Mouse (Mus musculus): Measurements from ENCODE around the gene Rnf208.

Rnf208 gene

GRCm38 (mm10) chr2:25224766-25225752 is 17.0 kb upstream of the Rnf208 start:
- peak; percentile 99 for DNase-seq (ENCODE audit: low spot score)

GRCm38 (mm10) chr2:25225811-25226379 is 16.2 kb upstream of the Rnf208 start:
- DNase-seq (ENCODE audit: low spot score): no peak

GRCm38 (mm10) chr2:25226864-25227263 is 15.2 kb upstream of the Rnf208 start:
- no peak for DNase-seq (ENCODE audit: low spot score)

GRCm38 (mm10) chr2:25227406-25227805 is 14.6 kb upstream of the Rnf208 start:
- DNase-seq (ENCODE audit: low spot score): no peak

DNA sequence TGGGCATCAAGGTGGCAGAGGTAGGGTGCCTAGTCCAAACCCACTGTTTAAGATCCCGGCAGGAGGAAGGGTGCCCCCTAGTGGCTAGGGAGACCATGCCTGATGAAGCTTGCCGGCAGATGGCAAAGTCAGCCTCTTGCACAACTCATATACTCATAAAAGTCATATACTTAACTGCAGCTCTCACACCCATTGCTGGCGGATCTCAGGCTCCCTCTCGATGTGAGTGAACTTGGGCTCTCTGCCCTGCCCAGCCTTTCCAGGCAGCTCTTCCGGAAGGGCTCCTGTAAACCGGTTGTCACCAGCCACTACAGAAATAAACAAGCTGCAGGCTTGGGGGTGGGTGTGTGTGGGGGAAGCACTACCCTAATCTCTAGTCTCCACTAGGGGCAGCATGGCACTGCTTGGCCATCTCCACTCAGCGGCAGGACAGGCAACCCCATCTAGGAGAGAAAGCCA is 13.6 kb upstream of the Rnf208 start:
- DNase-seq (ENCODE audit: low spot score): peak; percentile 86

DNA sequence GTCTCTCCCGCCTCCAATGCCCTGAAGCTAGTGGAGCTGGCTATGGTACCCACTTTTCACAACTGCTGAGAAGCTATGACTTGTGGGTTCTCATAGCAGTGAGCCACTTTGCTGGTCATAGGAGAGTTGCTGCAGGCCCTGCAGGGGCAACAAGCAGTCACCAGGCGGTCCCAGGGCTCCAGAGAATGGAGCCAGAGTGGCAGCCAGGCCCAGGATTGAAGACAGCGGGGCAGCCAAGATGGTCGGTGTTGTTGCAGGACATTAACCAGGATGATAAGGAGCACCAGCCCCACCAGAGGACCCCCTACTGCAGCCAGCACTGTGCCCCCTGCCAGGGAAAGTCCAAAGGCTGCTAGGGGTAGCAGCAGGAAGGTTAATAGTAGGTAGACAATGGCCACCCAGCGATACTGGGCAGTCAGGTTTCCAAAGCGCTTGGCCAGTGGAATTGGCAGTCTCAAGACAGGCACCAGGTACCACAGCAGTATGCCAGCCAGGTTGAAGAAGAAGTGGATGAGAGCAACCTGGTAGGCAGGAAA is 13.0 kb upstream of the Rnf208 start:
- DNase-seq (ENCODE audit: low spot score): no peak

GRCm38 (mm10) chr2:25229582-25229981 is 12.5 kb upstream of the Rnf208 start:
- no peak for DNase-seq (ENCODE audit: low spot score)

GRCm38 (mm10) chr2:25230581-25230980 is 11.5 kb upstream of the Rnf208 start:
- no peak for DNase-seq (ENCODE audit: low spot score)

DNA sequence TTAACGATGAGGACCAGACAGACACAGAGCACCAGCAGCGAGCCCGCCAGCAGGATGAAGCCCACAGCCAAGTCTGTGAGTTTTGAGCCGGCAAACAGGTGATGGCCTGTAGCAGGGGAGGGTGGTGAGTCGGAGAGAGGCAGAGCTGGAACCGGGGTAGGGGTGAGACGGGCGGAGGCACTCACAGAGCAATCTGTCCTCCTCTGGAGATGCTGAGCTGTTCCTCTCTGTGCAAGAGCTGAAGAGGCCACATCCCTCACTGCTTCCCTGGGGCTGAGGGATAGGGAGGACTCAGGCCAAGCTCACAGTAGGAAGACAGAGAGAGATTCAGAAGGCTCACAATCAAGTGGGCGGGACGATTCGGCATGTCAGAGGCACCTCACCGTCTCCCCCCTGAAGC is 11.0 kb upstream of the Rnf208 start:
- DNase-seq (ENCODE audit: low spot score): no peak

DNA sequence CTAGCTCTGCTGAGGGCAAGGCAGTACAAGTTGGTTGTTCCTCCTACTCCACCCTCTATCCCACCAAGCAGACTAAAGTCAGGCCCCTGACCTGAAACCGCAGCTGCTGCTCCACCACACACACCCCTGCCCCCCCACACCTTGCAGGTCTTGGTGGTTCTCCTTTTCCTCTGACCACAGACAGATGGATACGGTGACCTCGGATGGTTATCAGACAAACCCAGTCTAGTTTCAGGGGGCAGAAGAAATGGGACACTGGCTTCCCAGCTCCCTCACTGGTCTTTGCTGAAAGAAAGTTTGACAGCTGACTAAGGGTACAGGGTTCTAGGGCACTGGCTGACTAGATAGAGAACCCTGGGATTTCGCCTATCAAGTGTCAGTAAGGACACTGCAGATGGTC is 8.6 kb upstream of the Rnf208 start:
- no peak for DNase-seq (ENCODE audit: low spot score)

GRCm38 (mm10) chr2:25234050-25234449 is 8.0 kb upstream of the Rnf208 start, which contains the start of gene Slc34a3:
Slc34a3 (minus strand) TSS chr2:25234364.
- no peak for DNase-seq (ENCODE audit: low spot score)

- DNase-seq (ENCODE audit: low spot score): no peak
These were observed 7.4 kb upstream of the Rnf208 start for GRCm38 (mm10) chr2:25234551-25235220.

GRCm38 (mm10) chr2:25236614-25237013 is 5.4 kb upstream of the Rnf208 start, which contains the start of gene Rnf224:
Rnf224 (minus strand) TSS chr2:25236787.
- no peak for DNase-seq (ENCODE audit: low spot score)

- DNase-seq (ENCODE audit: low spot score): no peak
These were observed 4.5 kb upstream of the Rnf208 start for GRCm38 (mm10) chr2:25237522-25237921.

DNA sequence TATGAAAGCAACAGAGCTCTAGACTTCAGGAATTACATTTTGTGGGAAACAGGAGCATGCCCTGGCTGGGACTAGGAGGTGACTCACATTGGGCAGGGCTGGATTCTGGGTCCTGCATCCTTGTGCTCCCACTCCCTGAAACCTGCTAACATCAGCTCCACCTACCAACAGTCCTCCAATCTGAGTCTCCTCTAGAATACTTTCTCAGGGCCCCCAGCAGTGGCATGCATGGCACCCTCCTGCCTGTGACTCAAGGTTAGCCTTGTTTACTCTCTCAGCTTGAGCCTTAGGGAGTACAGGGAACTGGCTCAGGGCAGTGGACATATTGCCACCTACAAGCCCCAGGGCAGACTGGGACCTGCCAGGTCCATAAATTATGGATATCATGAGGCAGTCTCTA is 3.9 kb upstream of the Rnf208 start:
- no peak for DNase-seq (ENCODE audit: low spot score)

DNA sequence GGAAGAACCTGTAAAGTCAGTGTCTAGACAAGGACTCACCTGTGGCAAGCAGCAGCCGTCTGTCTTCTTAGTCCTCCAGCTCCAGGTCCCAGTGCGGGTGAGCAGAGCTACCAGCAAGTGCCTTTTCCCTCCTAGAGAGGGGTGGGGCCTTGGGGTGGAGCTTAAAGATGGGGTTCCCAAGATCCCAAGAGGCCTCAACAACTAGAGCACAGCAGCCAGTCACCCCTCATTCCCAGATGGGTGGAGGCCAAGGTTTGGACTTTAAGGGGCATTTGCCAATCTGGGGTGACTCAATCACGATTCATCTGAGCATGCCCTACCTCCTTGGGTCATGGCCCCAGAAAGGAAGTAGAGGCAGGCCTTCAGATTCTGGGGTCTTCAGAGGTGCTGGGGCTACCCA is 2.3 kb upstream of the Rnf208 start:
- no peak for DNase-seq (ENCODE audit: low spot score)

DNA sequence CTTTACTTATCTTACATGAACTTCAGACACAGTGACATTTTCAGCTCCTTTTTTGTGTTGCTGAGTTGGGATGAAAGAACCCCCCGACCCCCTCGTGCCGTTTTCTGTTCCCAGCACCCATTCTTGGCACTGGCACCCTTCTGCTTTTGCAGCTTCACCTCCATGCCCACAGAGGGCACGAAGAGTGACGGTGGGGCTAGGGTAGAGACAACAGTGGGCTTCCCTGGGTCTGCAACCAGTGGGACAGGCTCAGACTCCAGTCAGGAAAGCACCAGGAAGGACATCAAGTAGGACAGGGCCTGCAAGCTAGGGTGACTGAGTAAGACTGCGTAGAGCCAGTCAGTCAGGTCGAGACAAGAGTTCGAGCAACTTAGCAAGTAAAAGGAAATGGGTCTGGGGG is 1.7 kb upstream of the Rnf208 start:
- DNase-seq (ENCODE audit: low spot score): no peak

DNA sequence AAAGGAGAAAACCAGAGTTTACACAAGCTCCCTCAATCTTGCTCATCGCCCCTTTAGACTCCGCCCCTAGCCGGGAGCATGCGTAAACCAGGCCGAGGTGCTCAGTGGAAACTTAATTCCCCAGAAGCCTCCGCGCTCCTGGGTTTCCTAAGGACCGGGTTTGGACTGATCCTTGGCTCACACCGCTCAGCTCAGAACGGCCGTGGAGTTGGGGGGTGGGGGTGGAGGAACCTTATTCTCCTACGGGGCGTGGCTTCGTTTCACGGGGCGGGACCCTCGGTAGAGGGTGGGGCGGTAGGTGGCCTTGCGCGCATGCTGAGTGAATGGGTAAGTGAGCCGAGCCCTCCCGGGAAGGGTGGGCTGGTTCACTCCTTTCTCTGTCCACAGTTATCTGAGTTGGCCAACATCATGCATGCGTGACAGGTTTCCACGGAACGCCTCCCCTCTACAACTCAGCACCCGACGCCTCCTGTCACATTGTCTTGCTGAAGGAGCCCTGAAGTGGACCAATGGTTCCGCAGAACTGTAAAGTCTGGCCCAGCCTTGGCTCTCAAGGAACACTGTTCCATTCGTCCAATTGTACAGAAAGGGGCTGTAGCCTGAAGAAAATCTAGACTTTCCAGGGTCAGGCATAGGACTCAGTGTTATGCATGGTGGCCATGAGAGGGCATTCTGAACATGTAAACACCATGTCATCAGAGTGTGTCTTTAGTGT is 1.2 kb upstream of the Rnf208 start:
- peak; percentile 68 for DNase-seq (ENCODE audit: low spot score)

DNA sequence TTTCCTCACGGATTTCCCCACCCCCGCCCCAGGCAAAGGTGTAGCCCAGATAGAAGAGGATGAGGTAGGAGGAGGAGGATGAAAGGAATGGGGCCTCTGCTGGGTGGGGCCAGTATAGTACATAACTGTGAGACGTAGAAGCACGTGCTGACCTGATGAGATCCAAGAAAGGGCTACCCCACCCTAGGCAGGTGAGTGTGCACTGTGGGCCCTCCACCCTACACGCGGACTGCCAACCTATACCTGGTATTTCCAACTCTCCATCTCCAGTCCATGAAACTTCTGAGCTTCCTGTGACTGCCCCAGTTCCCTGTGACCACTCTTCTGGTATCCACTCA is 648 bp upstream of the Rnf208 start:
- DNase-seq (ENCODE audit: low spot score): no peak

- DNase-seq (ENCODE audit: low spot score): no peak
These were observed 1.3 kb downstream of the Rnf208 start for GRCm38 (mm10) chr2:25243342-25243741.

GRCm38 (mm10) chr2:25244144-25244543 is 2.1 kb downstream of the Rnf208 start:
- DNase-seq (ENCODE audit: low spot score): no peak
